Mouse (Mus musculus) G1E-ER4 (cell line): ENCODE measurements around the gene Krt23. TPM values are rescaled to one million over a fixed set of nuclear protein-coding genes. Genes with fewer than 3 reads are reported as not detected.

ENCODE experiments used
- GATA1 ChIP-seq: IDR thresholded peaks from one replicate; pipeline ENCODE4 v1.8.0; 2012; ENCODE audit warnings: low read length, inconsistent platforms
- polyA plus RNA-seq: library from polyadenylated mRNA; stranded (reverse); fragments of >175 nt; gene quantifications from 2 replicates; pipeline ENCODE4 v1.2.3, GENCODE M21; 2012

The Krt23 gene
- polyA plus RNA-seq, 1 experiment = not detected

GRCm38 (mm10) chr11:99466316-99466715 lies 26.6 kb downstream of the Krt23 start:
- no peak for TF ChIP-seq GATA1

GRCm38 (mm10) chr11:99464836-99465235 lies 28.1 kb downstream of the Krt23 start:
- TF ChIP-seq GATA1 = no peak

GRCm38 (mm10) chr11:99463155-99463554 lies 29.8 kb downstream of the Krt23 start:
- no peak for TF ChIP-seq GATA1

GRCm38 (mm10) chr11:99461736-99462135 lies 31.2 kb downstream of the Krt23 start:
- no peak for TF ChIP-seq GATA1

DNA sequence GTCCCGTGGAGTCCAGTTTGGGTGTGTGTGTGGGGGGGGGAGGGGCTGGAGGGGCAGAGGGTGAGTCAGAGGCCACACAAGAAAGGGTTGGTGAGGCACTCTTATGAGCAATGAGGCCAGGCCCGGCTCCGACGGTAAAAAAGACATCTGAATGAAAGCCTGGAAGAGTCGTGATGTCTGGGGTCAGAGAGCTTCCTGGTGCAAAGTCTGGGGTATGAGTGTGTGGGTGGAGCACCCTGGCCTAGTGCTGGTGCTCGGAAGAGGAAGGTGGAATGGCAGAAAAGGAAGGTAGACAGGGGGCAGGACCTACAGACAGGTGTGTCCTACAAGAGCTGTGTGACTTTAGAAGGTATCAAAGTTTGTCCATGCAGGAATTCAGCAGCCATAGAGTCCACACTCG lies 34.0 kb downstream of the Krt23 start:
- no peak for TF ChIP-seq GATA1

DNA sequence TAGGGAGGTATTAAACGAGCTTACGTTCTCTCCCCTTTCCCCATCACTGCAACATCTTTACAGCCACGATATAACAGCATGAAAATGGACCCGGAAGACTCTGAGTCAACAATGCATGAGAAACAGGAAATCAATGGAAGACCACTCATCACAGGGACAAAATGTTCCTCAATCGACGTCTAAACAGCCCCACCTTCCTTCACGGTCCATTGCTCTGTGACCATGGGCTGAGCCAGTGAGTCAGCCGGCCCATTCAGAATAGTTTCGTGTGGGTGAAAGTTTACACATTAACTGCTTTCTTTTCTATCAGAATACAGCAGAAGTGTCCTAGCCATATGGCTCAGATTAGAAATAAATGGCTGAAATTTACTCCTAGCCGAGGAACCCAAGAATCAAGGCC lies 38.2 kb downstream of the Krt23 start:
- TF ChIP-seq GATA1 = no peak

GRCm38 (mm10) chr11:99454044-99454443 lies 38.9 kb downstream of the Krt23 start:
- no peak for TF ChIP-seq GATA1

GRCm38 (mm10) chr11:99448769-99449168 lies 44.2 kb downstream of the Krt23 start:
- no peak for TF ChIP-seq GATA1

- TF ChIP-seq GATA1 = no peak
These were observed 51.7 kb downstream of the Krt23 start for GRCm38 (mm10) chr11:99441220-99441619.

- TF ChIP-seq GATA1 = no peak
These were observed 53.5 kb downstream of the Krt23 start for GRCm38 (mm10) chr11:99439465-99439864.

DNA sequence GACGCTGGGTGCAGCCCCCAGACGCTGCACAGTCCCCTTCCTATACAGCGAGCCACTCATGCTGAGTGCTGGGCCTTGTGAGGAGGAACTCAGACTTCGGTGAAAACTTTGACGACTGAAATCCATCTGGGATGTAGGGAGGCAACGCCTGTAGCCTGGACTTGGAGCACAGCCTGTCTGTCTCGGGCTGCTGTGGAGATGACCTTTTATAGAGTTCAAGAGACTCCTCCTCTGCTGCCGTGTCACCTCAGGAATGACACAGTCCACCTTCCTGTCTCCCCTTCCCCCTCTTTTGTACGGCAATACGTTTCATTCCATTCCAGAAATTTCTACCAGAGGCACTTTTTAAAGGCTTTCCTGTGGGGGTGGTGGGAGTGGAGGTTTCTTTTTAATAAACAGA lies 55.0 kb downstream of the Krt23 start, which contains the start of gene Krt20:
Gene Krt20, minus strand, starts transcription at position 179 of the 400 bp plus-strand sequence.
- TF ChIP-seq GATA1 = no peak

- no peak for TF ChIP-seq GATA1
These were observed 56.3 kb downstream of the Krt23 start for GRCm38 (mm10) chr11:99436625-99437024.

GRCm38 (mm10) chr11:99430670-99431069 lies 62.3 kb downstream of the Krt23 start:
- no peak for TF ChIP-seq GATA1

Other genes with a start within 250 kb of the Krt23 start
- not detected in 2 replicates for gene Krt222, start 249.1 kb downstream of the Krt23 start, polyA plus RNA-seq
- not detected in 2 replicates for gene Krt24, start 207.9 kb downstream of the Krt23 start, polyA plus RNA-seq
- not detected in 2 replicates for gene Krt25, start 170.2 kb downstream of the Krt23 start, polyA plus RNA-seq
- not detected in 2 replicates for gene Krt26, start 155.2 kb downstream of the Krt23 start, polyA plus RNA-seq
- gene Krt27, start 142.0 kb downstream of the Krt23 start, polyA plus RNA-seq = not detected in 2 replicates
- not detected in 2 replicates for gene Krt28, start 118.2 kb downstream of the Krt23 start, polyA plus RNA-seq
- gene Krt10, start 103.8 kb downstream of the Krt23 start, polyA plus RNA-seq = 7.4 and 9.6 TPM in 2 replicates
- 0.03 TPM in 1 of 2 replicates, not detected in the other for gene Krt12, start 70.9 kb downstream of the Krt23 start, polyA plus RNA-seq
- gene Krt20, start 55.0 kb downstream of the Krt23 start, polyA plus RNA-seq = not detected in 2 replicates
- not detected in 2 replicates for gene Krt39, start 28.2 kb upstream of the Krt23 start, polyA plus RNA-seq
- gene Krt40, start 50.0 kb upstream of the Krt23 start, polyA plus RNA-seq = not detected in 2 replicates
- not detected in 2 replicates for gene Krtap3-3, start 57.7 kb upstream of the Krt23 start, polyA plus RNA-seq
- gene Krtap3-2, start 63.7 kb upstream of the Krt23 start, polyA plus RNA-seq = not detected in 2 replicates
- gene Gm11939, start 66.3 kb upstream of the Krt23 start, polyA plus RNA-seq = not detected in 2 replicates
- gene Krtap3-1, start 73.5 kb upstream of the Krt23 start, polyA plus RNA-seq = not detected in 2 replicates
- not detected in 2 replicates for gene Krtap1-5, start 87.9 kb upstream of the Krt23 start, polyA plus RNA-seq
- not detected in 2 replicates for gene Krtap1-4, start 90.5 kb upstream of the Krt23 start, polyA plus RNA-seq
- not detected in 2 replicates for gene Krtap1-3, start 98.2 kb upstream of the Krt23 start, polyA plus RNA-seq
- gene Krtap9-3, start 105.0 kb upstream of the Krt23 start, polyA plus RNA-seq = not detected in 2 replicates
- not detected in 2 replicates for gene Gm11938, start 110.2 kb upstream of the Krt23 start, polyA plus RNA-seq
- not detected in 2 replicates for gene Gm11937, start 117.1 kb upstream of the Krt23 start, polyA plus RNA-seq
- gene Krtap2-4, start 121.7 kb upstream of the Krt23 start, polyA plus RNA-seq = not detected in 2 replicates
- gene Gm11562, start 127.3 kb upstream of the Krt23 start, polyA plus RNA-seq = not detected in 2 replicates
- not detected in 2 replicates for gene Krtap4-1, start 135.1 kb upstream of the Krt23 start, polyA plus RNA-seq
- not detected in 2 replicates for gene Krtap4-2, start 141.9 kb upstream of the Krt23 start, polyA plus RNA-seq
- not detected in 2 replicates for gene Krtap4-7, start 151.0 kb upstream of the Krt23 start, polyA plus RNA-seq
- not detected in 2 replicates for gene Gm11555, start 157.1 kb upstream of the Krt23 start, polyA plus RNA-seq
- not detected in 2 replicates for gene Gm11563, start 165.8 kb upstream of the Krt23 start, polyA plus RNA-seq
- gene Krtap4-6, start 172.8 kb upstream of the Krt23 start, polyA plus RNA-seq = not detected in 2 replicates
- not detected in 2 replicates for gene Gm14190, start 197.6 kb upstream of the Krt23 start, polyA plus RNA-seq
- gene Gm14180, start 241.2 kb upstream of the Krt23 start, polyA plus RNA-seq = not detected in 2 replicates